Mouse (Mus musculus): ENCODE results near the gene Zbtb3. TPM values are rescaled to one million over a fixed set of nuclear protein-coding genes. Genes with fewer than 3 reads are reported as not detected.
"Not testable (repeated sequence)": the region's sequence is repeated elsewhere in the genome, so short reads cannot be mapped to it uniquely, and the experiment has no call there.

Gene Zbtb3
- total RNA-seq, 4 experiments from 2014 or later = 2.5 to 4.9 (median 3.5) TPM

GRCm38 (mm10) chr19:8803879-8804660 is 1.7 kb downstream of the Zbtb3 start:
- no peak for DNase-seq

GRCm38 (mm10) chr19:8806810-8807209 is 4.5 kb downstream of the Zbtb3 start:
- DNase-seq = no peak

DNA sequence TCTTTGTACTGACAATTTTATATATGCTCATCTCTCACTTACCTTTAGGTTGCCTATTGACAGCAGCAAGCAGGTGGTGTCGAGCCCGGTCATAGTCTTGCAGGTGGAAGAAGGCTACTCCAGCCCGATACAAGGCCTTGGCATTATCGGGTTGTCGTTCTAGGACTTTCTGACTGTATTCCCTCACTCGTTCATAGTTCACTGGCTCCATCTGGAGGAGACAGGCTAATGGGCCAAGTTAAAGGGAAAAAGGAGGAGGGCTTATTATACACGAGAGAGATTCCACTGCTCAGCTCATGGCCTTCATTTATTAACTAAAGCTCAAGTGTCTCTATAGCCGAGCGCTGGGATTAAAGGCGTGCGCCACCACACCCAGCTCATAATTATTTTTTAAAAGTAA is 13.5 kb downstream of the Zbtb3 start:
- DNase-seq = no peak

GRCm38 (mm10) chr19:8817001-8817400 is 14.6 kb downstream of the Zbtb3 start:
- DNase-seq = no peak

GRCm38 (mm10) chr19:8818301-8818798 is 16.0 kb downstream of the Zbtb3 start:
- DNase-seq = no peak

DNA sequence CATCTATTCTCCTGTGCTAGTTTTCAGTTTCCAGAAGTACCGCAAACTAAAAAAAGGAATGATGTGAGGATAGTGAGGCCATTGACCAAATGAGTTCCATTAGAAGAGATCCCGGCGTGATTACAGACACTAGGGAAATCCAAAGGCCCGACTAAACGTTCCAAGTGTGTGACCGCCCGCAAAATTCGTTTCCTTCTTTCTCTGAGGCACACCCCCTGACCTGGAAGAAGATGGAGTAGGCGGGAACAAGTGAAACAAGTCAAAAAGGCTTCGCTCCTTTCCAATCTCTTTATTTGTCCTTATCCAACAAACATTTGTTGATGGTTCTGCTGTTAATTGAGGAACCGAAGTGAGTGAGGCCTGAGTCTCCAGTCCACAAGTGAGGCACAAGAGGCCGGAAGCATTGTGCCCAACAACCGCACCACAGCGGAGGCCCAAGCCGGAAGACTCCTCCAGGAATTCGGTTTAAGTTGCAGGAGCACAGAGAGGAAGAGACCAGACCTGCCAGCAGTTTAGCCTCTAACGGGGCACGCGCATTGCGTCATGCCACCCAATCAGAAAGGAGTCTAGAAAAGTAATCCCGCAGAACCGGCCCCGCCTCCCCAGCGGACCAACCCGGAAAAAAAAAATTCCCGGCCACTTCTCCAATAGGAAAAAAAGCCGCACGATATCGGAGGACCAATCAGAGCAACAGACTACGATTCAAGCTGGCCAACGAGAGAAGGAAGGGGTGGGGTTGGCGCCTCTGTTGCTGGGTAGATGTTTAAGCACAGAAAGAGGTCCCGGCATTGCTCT is 16.6 kb downstream of the Zbtb3 start, which contains the start of gene Ttc9c:
Ttc9c (minus strand) TSS at position 533 of the 795 bp plus-strand sequence.
- DNase-seq = peak; percentile 98

GRCm38 (mm10) chr19:8819596-8820423 is 17.5 kb downstream of the Zbtb3 start, which contains the start of gene Hnrnpul2:
TSS of gene Hnrnpul2 (plus strand) at chr19:8820010.
- peak; percentile 98 for DNase-seq

- DNase-seq = peak; percentile 60
Measured at GRCm38 (mm10) chr19:8820424-8820956, 18.1 kb downstream of the Zbtb3 start.

DNA sequence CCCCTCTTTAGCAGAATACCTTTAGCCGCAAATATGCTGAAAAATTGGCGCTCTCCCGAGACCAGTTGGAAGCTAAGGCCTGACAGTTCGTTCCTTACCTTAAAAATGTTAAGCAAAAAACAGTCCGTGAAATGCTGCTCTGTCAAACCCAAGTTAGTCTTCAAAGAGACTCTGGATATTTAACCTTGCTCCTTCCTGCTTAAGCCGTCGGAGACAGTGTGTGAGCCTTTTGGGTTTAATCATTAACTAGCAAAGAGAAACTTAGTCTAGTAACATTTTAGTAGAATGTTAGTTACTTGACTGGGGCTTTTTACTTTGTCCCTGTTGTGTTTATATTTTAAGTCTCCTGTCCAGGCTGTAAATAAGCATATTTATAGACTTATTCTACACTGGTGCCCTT is 18.8 kb downstream of the Zbtb3 start:
- DNase-seq = no peak

DNA sequence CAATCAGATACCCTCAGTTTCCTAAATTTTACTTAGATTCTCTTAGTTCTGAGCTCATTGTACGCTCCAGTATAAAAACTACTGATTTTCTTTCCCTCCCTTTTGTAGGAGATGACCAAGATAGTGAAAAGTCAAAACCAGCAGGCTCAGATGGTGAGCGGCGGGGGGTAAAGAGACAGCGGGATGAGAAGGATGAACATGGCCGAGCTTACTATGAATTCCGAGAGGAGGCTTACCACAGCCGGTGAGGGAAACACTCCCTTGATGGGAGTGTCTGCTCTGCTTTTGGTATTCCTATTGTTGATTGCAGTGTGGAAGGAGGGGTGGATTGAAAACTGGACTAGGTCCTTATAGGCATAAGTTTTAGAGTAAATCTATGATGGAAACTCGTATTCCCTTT is 20.3 kb downstream of the Zbtb3 start:
- no peak for DNase-seq

DNA sequence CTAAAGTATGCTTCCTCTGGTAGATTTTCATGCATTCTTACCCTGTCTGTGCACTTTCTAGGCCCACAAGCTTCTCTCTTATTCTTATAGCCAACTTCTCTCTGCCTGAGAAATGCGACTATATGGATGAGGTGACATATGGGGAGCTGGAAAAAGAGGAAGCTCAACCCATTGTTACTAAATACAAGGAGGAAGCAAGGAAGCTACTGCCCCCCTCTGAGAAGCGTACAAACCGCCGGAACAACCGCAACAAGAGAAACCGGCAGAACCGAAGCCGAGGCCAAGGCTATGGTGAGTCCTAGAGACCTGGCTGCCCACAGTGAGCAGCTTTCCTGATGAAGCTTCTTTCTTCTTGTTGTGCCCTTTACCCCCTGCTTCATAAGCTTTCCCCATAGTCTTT is 27.3 kb downstream of the Zbtb3 start, which contains the start of gene AC129217.1:
AC129217.1 (plus strand) TSS at position 114 of the 400 bp plus-strand sequence.
- DNase-seq = no peak

GRCm38 (mm10) chr19:8830664-8831063 is 28.3 kb downstream of the Zbtb3 start:
- DNase-seq = no peak

GRCm38 (mm10) chr19:8831262-8831661 is 28.9 kb downstream of the Zbtb3 start:
- no peak for DNase-seq

GRCm38 (mm10) chr19:8832971-8833370 is 30.6 kb downstream of the Zbtb3 start:
- no peak for DNase-seq

- not testable (repeated sequence) for DNase-seq
Measured at GRCm38 (mm10) chr19:8836327-8836726, 34.0 kb downstream of the Zbtb3 start.

- DNase-seq = peak; percentile 68
Measured at GRCm38 (mm10) chr19:8837251-8837791, 35.0 kb downstream of the Zbtb3 start, which contains the start of gene Bscl2. TSS of gene Bscl2 (plus strand) at chr19:8837467.

GRCm38 (mm10) chr19:8838041-8838730 is 35.8 kb downstream of the Zbtb3 start:
- no peak for DNase-seq

GRCm38 (mm10) chr19:8839103-8839907 is 37.0 kb downstream of the Zbtb3 start, which contains the start of gene Gng3:
TSS of gene Gng3 (minus strand) at chr19:8839194.
- DNase-seq = no peak

DNA sequence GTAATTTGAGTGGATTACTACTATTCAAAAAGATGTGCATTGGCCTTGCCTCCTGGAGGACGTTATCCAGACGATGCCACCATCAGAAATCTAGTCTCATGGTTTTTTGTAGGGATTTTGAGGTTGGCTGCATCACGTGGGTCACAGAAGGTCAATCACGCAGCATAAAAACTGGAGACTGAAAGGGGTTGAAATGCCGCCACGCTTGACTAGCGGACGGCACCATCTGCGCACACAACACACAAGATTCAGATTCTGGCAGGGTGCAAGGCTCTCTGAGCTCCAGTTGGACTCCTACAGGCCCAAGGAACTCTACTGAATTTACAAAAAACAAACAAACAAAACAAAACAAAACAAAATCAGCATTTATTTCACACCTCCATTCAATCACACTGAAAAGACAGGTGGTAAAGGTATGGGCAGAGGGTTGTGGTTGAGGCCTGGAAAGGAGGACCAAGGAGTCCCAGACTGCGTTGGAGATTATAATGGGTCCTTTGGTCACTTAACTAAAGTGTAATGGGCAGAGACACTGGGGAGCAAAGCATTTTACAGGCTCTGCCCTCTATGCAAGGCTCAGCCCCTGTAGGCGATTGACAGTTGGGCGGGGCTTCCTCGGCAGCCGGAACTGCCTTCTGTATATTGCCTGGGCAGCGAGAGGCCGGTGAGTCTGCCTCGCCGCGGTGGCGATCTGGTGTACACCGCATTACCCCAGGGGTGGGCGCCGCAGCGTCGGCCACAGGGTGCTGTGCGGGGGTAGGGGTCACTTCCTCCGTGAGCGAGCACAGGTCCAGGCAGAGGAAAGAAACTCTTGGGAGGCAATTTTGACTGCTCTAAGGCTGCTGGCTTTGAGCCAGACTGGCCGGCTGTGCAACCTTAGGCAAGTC is 37.8 kb downstream of the Zbtb3 start:
- DNase-seq = peak; percentile 79
